Mouse (Mus musculus) Patski (cell line): ENCODE measurements around the gene AW549877. TPM values are rescaled to one million over a fixed set of nuclear protein-coding genes. Genes with fewer than 3 reads are reported as not detected.

ENCODE experiments used
- ATAC-seq: fragments of 100-300 bp; one replicate; pipeline ENCODE4 v1.8.0; 2021
- CTCF ChIA-PET: fragments of 350-600 bp; sonication (Branson Sonifier 250); formaldehyde crosslinking; loops from one replicate; lab custom pipeline; 2022; ENCODE audit warnings: inconsistent platforms; lab: Charles Lee
- POLR2A ChIA-PET: fragments of 350-600 bp; sonication (Branson Sonifier 250); formaldehyde crosslinking; loops from one replicate; lab custom pipeline; 2022; ENCODE audit warnings: antibody characterized with exemption, inconsistent platforms; lab: Charles Lee
- DNase-seq: peaks from one replicate; pipeline ENCODE4 v3.0.0-alpha.2; 2011; ENCODE audit warnings: low read depth, low spot score
- H3K27me3 ChIP-seq: fragments of 371-371 bp; one replicate; pipeline ENCODE4 v1.5.1; 2021
- CTCF ChIP-seq: fragments of 100-300 bp; IDR thresholded peaks from one replicate; pipeline ENCODE4 v1.5.1; 2021
- in situ Hi-C: fragments of 300-500 bp; cut with MboI; formaldehyde crosslinking; loops from 3 replicates; pipeline ENCODE4 v1.11.1; 2018; ENCODE audit warnings: low pct_unique_long_range_greater_than_20kb, mixed read lengths
- polyA plus RNA-seq: library from polyadenylated mRNA; unstranded; gene quantifications from one replicate; pipeline ENCODE4 v1.2.3, GENCODE M21; 2021

Gene AW549877
- polyA plus RNA-seq, 1 experiment from 2014 or later, result 60.1 TPM

DNA sequence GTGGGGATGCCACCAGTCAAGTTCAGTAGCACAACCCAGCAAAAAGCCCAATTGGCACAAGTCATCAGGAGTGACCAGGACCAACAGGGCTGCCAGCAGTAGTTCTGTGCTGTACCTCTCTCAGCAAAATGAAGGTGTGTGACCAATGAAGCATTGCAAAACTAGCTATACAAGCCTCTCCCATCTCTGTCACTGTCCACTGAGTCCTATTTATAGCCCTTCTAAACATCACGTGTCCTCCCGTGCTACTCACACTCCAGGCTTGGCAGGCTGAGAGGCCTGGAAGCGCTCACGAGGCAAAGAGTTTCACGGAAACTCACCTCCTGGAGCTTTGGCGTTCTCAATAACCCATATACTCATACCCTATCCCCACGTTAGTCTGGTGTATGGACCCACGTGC is 33.3 kb downstream of the AW549877 start:
- DNase-seq, result no peak
- no peak for TF ChIP-seq CTCF
- no peaks in the 10 kb centered on the region for H3K27me3 ChIP-seq
- ChIA-PET CTCF (interaction anchor here (0.6 kb wide), 1 partner anchor 106 kb away, joined by 4 read pairs; no protein-coding TSS in a partner anchor), POLR2A (no interaction called here)
- in situ Hi-C loops, result no loop called here
- peak; percentile 68 for ATAC-seq

DNA sequence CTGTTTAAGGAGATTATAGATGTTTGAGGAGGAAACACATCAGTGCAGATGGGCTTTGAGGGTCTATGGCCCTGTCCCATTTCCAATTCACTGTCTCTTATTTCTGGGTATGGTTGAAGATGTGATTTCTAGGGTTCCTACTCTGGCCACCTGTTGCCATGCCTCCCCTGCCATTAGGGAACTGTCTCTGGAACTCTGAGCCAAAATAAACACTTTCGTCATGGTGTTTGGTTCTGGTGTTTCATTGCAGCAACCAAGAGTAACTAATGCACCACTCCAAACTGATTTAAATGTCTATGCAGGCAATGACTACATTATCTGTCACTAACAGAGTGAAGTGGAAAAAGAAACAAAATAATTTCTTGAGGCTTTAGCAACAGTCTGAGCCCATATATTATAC is 35.5 kb downstream of the AW549877 start:
- ATAC-seq, result peak; percentile 90
- no peaks in the 10 kb centered on the region for H3K27me3 ChIP-seq
- POLR2A ChIA-PET, result no interaction called here
- CTCF ChIA-PET, result no interaction called here
- no peak for TF ChIP-seq CTCF
- in situ Hi-C loops, result no loop called here
- DNase-seq, result no peak

DNA sequence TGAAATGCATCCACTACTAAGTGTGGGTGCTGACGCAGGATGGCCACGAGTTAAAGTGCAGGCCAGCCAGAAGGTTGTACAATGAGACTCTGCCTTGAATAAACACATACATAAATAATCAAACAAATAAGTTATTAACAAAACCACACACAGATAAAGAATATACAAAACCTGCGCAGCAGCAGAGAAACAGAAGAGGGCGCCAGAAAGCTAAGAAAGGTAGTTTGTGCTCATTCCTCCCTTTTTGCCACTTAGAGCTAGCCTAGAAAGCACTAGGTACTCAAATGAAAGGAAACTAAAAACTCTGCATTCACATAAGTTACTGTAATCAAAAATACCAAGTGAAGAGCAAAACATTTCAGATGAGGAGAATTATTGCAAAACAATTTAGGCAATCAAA is 37.6 kb downstream of the AW549877 start:
- no peaks in the 10 kb centered on the region for H3K27me3 ChIP-seq
- POLR2A ChIA-PET, result no interaction called here
- ATAC-seq (no peak), DNase-seq (no peak)
- in situ Hi-C loops, result loop anchor here (5.0 kb wide), 1 partner anchor 79 kb away; no protein-coding TSS in a partner anchor
- CTCF ChIA-PET, result interaction anchor here (0.7 to 1.5 kb wide), 7 partner anchors 24 to 662 kb away, joined by 3 to 5 read pairs (median 3); no protein-coding TSS in a partner anchor
- peak; percentile 81 for TF ChIP-seq CTCF

GRCm38 (mm10) chr15:3954971-3955370 is 40.6 kb downstream of the AW549877 start:
- ATAC-seq, result no peak
- no peaks in the 10 kb centered on the region for H3K27me3 ChIP-seq
- no peak for TF ChIP-seq CTCF
- ChIA-PET CTCF (interaction anchor here (1.6 kb wide), 1 partner anchor 102 kb away, joined by 3 read pairs; no protein-coding TSS in a partner anchor), POLR2A (no interaction called here)
- in situ Hi-C loops, result loop anchor here (5.0 kb wide), 1 partner anchor 82 kb away; no protein-coding TSS in a partner anchor
- no peak for DNase-seq

- ATAC-seq (no peak), DNase-seq (no peak)
- H3K27me3 ChIP-seq, result no peaks in the 10 kb centered on the region
- POLR2A ChIA-PET, result no interaction called here
- TF ChIP-seq CTCF, result peak; percentile 42
- CTCF ChIA-PET, result interaction anchor here (1.1 kb wide), 1 partner anchor 66 kb away, joined by 3 read pairs; no protein-coding TSS in a partner anchor
- in situ Hi-C loops, result no loop called here
Measured at GRCm38 (mm10) chr15:3938132-3938531, 57.4 kb downstream of the AW549877 start.

DNA sequence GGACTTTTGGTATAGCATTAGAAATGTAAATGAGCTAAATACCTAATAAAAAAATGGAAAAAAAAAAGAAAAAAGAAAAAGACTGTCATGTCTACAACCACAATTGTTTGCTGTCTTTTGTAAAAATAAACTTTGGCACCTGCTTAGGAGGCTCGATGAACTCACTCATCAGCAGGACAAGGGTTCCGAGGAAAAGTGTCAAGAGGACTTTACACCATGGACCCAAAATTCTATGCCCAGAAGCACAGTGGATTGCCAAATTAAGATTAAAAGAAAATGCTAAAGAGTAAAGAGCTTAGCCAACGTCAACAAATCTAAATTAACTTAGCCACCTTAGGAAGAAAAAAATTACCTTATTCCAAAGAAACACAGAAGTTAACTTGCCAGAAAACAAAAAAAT is 59.5 kb downstream of the AW549877 start:
- CTCF ChIA-PET, result no interaction called here
- no peak for ATAC-seq
- no peak for TF ChIP-seq CTCF
- in situ Hi-C loops, result no loop called here
- DNase-seq, result no peak
- no peaks in the 10 kb centered on the region for H3K27me3 ChIP-seq
- POLR2A ChIA-PET, result no interaction called here

DNA sequence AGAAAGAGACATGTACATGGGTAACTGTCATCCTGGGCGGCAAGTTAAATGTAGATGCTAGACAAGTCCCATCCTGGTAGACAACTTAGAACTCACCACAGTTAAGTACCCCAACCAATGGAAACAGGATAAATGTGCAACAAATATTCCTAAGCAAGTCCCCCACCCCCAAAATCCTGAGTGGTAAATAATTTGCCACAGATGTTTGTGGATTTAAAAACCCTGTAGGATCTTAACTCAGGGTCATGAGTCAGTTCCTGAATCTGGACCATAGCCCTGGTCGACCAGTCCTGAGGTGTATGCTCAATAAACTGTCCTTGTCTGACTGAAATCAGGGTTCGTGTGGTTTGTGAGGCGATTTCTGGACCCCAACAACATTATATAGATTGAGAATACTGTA is 62.1 kb downstream of the AW549877 start:
- in situ Hi-C loops, result no loop called here
- DNase-seq (no peak), ATAC-seq (no peak)
- POLR2A ChIA-PET, result no interaction called here
- CTCF ChIA-PET, result no interaction called here
- no peaks in the 10 kb centered on the region for H3K27me3 ChIP-seq
- no peak for TF ChIP-seq CTCF

Other genes starting within 250 kb of the AW549877 start
- 23.6 TPM for gene Fbxo4, start 16.2 kb downstream of the AW549877 start, polyA plus RNA-seq
- gene Oxct1, start 30.6 kb upstream of the AW549877 start, polyA plus RNA-seq, result 318 TPM